Mouse (Mus musculus): ENCODE measurements around the gene Tet2. TPM values are rescaled to one million over a fixed set of nuclear protein-coding genes. Genes with fewer than 3 reads are reported as not detected.

Tet2 gene
- polyA plus RNA-seq, 2 experiments, result 2.4 to 2.5 TPM

DNA sequence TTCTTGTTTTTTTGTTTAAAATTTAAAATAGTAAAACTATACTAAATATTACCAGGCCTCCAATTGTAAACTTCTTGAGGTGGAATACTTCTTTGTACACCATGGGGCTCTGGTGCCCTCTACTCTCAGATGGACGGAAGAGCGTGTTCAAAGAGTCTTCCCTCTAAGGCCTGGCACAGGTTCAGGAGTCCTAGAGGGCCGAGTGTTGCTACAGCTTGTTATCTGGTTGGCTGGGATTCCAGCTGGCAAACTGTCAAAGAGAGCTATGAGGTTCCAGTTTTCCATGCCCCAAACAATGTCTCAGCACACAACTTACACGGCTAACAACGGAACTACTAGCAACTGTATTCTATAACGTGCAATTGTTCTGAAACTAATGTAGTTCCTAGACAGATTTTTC lies 28.8 kb downstream of the Tet2 start:
- 80% methylated on average over 6 of the region's 6 CpGs for WGBS (ENCODE audit: insufficient replicate concordance)
- DNase-seq (ENCODE audit: low read depth in 3 of 3, low spot score in 3 of 3) (no peak), ATAC-seq (ENCODE audit: insufficient read depth) (no peak)

DNA sequence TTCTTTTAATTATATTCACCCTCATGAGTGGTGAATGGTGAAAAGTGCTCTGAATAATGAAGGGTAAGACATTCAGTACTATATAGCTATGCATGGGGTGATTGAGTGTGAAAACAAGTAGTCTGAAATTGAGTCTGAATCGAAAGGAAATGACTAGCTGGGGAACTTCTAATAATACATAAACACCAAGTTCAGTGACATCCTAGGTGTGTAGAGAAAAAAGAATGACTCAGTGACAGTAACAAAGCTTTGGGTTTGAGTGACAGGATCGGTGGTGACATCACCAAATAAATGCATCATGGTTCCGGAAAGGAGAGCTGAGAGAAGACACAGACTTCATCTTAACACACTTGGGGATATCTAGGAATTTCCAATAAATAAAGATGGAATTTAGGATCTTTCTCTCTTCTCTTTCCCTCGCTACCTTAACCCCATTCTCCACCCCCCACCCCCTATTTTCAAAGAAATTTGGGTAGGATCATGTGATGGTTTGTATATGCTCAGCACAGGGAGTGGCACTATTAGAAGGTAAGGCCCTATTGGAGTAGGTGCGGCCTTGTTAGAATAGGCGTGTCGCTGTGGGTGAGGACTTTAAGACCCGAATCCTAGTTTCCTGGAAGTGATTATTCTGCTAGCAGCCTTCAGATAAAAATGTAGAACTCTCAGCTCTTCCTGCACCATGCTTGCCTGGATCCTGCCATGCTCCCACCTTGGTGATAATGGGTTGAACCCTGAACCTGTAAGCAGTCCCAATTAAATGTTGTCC lies 29.6 kb downstream of the Tet2 start:
- Histone ChIP-seq H3K36me3 (replicated peaks; ENCODE audit: control insufficient read depth, insufficient read depth, low read depth) (no peaks in the 10 kb centered on the region), H3K27me3 (ENCODE audit: control insufficient read depth, insufficient read depth, low read length) (no peaks in the 10 kb centered on the region), H3K9me3 (ENCODE audit: control insufficient read depth, low read length) (no peaks in the 10 kb centered on the region), H3K4me3 (ENCODE audit: insufficient read depth in 1 of 2, low read depth in 2 of 2, low read length in 2 of 2) (no peak overlapping the region), H3K27ac (no peak overlapping the region), H3K4me1 (replicated peaks; ENCODE audit: control insufficient read depth in 2 of 2, insufficient read depth in 2 of 2, low read length in 1 of 2) (no peaks in the 10 kb centered on the region), H3K9ac (replicated peaks) (no peak overlapping the region), H3K4me2 (ENCODE audit: low read depth) (no peak overlapping the region)
- ATAC-seq (ENCODE audit: insufficient read depth), result no peak
- 66% methylated on average over 8 of the region's 8 CpGs for WGBS (ENCODE audit: insufficient replicate concordance)
- no peak for DNase-seq (ENCODE audit: low read depth in 3 of 3, low spot score in 3 of 3)
- no peak for TF ChIP-seq CTCF (IDR thresholded peaks at IDR 0.05; ENCODE audit: low read depth)
- no peak for TF ChIP-seq EP300 (IDR thresholded peaks at IDR 0.05; ENCODE audit: low read depth)

More for the DNA sequence above, 28.8 kb downstream of the Tet2 start:
- Histone ChIP-seq H3K27me3 (ENCODE audit: control insufficient read depth, insufficient read depth, low read length) (no peaks in the 10 kb centered on the region), H3K9ac (replicated peaks) (no peak overlapping the region), H3K36me3 (replicated peaks; ENCODE audit: control insufficient read depth, insufficient read depth, low read depth) (no peaks in the 10 kb centered on the region), H3K4me2 (ENCODE audit: low read depth) (no peak overlapping the region), H3K9me3 (ENCODE audit: control insufficient read depth, low read length) (no peaks in the 10 kb centered on the region), H3K27ac (no peak overlapping the region), H3K4me3 (ENCODE audit: insufficient read depth in 1 of 2, low read depth in 2 of 2, low read length in 2 of 2) (no peak overlapping the region), H3K4me1 (replicated peaks; ENCODE audit: control insufficient read depth in 2 of 2, insufficient read depth in 2 of 2, low read length in 1 of 2) (no peaks in the 10 kb centered on the region)
- TF ChIP-seq CTCF (IDR thresholded peaks at IDR 0.05; ENCODE audit: low read depth) (no peak), EP300 (IDR thresholded peaks at IDR 0.05; ENCODE audit: low read depth) (no peak)

DNA sequence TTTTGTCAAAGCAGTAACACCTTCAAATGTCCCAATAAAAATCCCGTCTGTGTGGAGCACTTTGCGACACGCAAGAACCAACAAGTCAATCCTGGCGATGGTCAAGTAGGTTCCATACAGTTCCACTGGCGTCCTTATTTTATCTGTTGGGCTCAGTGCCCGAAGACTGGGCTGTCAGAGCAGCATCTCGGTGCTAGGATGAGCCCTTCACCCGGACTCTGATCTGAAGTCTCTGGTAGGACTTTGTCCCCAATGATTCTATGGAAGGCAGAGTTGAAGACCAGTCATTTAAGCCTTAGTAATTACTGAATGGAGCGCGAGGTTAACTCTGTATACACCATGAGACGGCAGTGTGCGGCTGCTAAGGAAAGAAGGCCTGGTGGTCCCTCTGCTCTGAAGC lies 30.6 kb downstream of the Tet2 start:
- DNase-seq (ENCODE audit: low read depth in 3 of 3, low spot score in 3 of 3) (no peak), ATAC-seq (ENCODE audit: insufficient read depth) (no peak)
- Histone ChIP-seq H3K4me3 (ENCODE audit: insufficient read depth in 1 of 2, low read depth in 2 of 2, low read length in 2 of 2) (no peak overlapping the region), H3K27ac (no peak overlapping the region), H3K4me1 (replicated peaks; ENCODE audit: control insufficient read depth in 2 of 2, insufficient read depth in 2 of 2, low read length in 1 of 2) (no peaks in the 10 kb centered on the region), H3K4me2 (ENCODE audit: low read depth) (no peak overlapping the region), H3K9ac (replicated peaks) (no peak overlapping the region), H3K9me3 (ENCODE audit: control insufficient read depth, low read length) (no peaks in the 10 kb centered on the region), H3K27me3 (ENCODE audit: control insufficient read depth, insufficient read depth, low read length) (no peaks in the 10 kb centered on the region), H3K36me3 (replicated peaks; ENCODE audit: control insufficient read depth, insufficient read depth, low read depth) (no peaks in the 10 kb centered on the region)
- TF ChIP-seq CTCF (IDR thresholded peaks at IDR 0.05; ENCODE audit: low read depth) (no peak), EP300 (IDR thresholded peaks at IDR 0.05; ENCODE audit: low read depth) (no peak)
- 83% methylated on average over 12 of the region's 12 CpGs for WGBS (ENCODE audit: insufficient replicate concordance)

DNA sequence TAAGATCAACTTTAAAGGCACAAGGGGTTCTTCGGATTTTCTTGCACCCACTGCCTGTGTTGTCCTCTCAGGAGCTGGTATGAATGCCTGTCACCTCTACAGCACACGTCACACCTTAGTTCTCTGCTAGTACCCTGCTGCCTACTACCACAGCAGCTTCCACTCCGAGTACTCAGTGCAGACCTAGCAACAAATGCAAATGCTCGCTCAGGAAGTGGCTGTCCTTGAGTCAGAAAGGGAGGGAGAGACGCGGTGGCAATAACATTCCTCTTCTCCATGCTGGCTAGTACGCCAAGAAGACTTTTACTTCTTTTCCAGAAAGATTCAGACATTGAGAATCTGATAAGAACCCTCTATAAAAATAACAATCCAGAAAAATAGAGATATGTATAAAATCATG lies 31.5 kb downstream of the Tet2 start:
- H3K9ac ChIP-seq (replicated peaks), result no peak overlapping the region
- ATAC-seq (ENCODE audit: insufficient read depth), result no peak
- H3K36me3 ChIP-seq (replicated peaks; ENCODE audit: control insufficient read depth, insufficient read depth, low read depth), result no peaks in the 10 kb centered on the region
- no peak for DNase-seq (ENCODE audit: low read depth in 3 of 3, low spot score in 3 of 3)
- H3K9me3 ChIP-seq (ENCODE audit: control insufficient read depth, low read length), result no peaks in the 10 kb centered on the region
- no peak for TF ChIP-seq CTCF (IDR thresholded peaks at IDR 0.05; ENCODE audit: low read depth)
- WGBS (ENCODE audit: insufficient replicate concordance), result 77% methylated on average over 7 of the region's 7 CpGs
- no peaks in the 10 kb centered on the region for H3K4me1 ChIP-seq (replicated peaks; ENCODE audit: control insufficient read depth in 2 of 2, insufficient read depth in 2 of 2, low read length in 1 of 2)
- H3K27me3 ChIP-seq (ENCODE audit: control insufficient read depth, insufficient read depth, low read length), result no peaks in the 10 kb centered on the region
- H3K4me3 ChIP-seq (ENCODE audit: insufficient read depth in 1 of 2, low read depth in 2 of 2, low read length in 2 of 2), result no peak overlapping the region
- no peak overlapping the region for H3K4me2 ChIP-seq (ENCODE audit: low read depth)
- H3K27ac ChIP-seq, result no peak overlapping the region

DNA sequence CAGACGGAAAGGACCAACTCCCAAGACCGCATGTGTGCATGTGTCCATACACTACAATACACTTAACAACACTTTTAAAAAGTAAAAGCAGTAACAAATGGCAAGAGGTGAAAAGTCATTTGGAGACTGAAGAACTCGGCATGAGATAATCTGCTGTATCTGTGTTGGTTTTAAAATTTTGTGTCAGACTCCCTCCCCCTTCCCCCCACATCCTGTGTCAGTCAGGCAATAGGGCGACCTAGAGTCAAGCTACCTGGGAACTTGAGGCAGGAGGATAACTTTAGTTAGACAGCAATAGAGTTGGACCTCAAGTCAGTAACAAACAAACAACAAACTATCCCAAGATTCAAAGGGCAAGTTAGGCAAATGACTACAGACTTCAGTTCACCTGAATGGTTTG lies 34.6 kb downstream of the Tet2 start:
- 61% methylated on average over 4 of the region's 4 CpGs for WGBS (ENCODE audit: insufficient replicate concordance)
- no peak for ATAC-seq (ENCODE audit: insufficient read depth)
- Histone ChIP-seq H3K9ac (replicated peaks) (no peak overlapping the region), H3K36me3 (replicated peaks; ENCODE audit: control insufficient read depth, insufficient read depth, low read depth) (no peaks in the 10 kb centered on the region), H3K27me3 (ENCODE audit: control insufficient read depth, insufficient read depth, low read length) (no peaks in the 10 kb centered on the region), H3K4me3 (ENCODE audit: insufficient read depth in 1 of 2, low read depth in 2 of 2, low read length in 2 of 2) (no peak overlapping the region), H3K4me1 (replicated peaks; ENCODE audit: control insufficient read depth in 2 of 2, insufficient read depth in 2 of 2, low read length in 1 of 2) (no peaks in the 10 kb centered on the region), H3K4me2 (ENCODE audit: low read depth) (no peak overlapping the region), H3K9me3 (ENCODE audit: control insufficient read depth, low read length) (no peaks in the 10 kb centered on the region), H3K27ac (no peak overlapping the region)
- TF ChIP-seq EP300 (IDR thresholded peaks at IDR 0.05; ENCODE audit: low read depth) (no peak), CTCF (IDR thresholded peaks at IDR 0.05; ENCODE audit: low read depth) (no peak)
- no peak for DNase-seq (ENCODE audit: low read depth in 3 of 3, low spot score in 3 of 3)

Measured in liver, embryonic 14.5 days (tissue).